ENCODE assay signal across 8 mouse cellular contexts in the genomic region with DNA sequence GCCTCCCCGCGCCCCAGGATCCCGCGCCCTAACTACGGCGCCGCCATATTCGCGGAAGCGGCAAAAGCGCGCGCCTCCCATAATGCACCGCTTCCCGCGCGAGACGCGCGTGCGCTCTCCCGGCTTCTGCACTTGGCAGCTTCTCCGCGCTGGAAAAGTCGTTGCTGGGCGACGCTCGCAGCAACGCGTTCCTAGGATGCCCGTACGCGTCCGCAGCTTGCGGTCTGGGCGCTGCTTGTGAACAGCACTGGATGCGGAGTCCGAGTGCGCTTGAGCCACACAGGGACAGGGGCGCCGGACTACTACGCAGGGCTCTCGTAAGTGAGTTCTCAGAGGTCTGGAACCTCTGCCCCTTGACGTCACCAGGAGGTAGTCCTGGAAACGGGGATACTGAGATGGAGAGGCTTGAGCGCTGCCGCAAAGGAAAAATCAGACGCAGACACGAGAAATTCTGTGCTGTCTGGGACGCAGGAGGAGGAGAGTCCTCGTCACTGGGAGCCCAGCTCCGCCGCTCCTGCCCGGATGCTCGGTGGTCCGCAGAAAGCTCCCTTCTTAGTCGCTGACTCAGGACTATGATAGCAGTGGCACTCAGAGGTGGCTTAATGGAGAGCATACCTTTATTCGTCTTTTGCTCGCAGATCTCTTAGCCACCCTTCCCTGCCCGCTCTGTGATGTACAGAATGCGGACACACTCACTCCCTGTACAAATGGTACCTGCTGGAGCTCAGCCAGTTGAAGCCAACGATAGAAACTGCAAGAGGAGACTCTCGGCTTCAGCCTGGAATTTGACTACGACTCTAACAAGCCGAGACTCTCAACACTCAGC. TPM values are rescaled to one million over a fixed set of nuclear protein-coding genes. Genes with fewer than 3 reads are reported as not detected.
DNase-seq lines count a peak whose midpoint lies in the region; ATAC-seq and TF ChIP-seq lines count a peak whose summit lies in the region.

Tubgcp3 (minus strand) TSS at position 193 of the 826 bp plus-strand sequence.

- H3K4me3 ChIP-seq in bone marrow, adult 2 months (replicated peaks; ENCODE audit: control insufficient read depth, low read depth, low read length): peak within 1 kb of the TSS; percentile 74
- H3K4me3 ChIP-seq in embryonic facial prominence, embryonic 15.5 days (replicated peaks): peak within 1 kb of the TSS; percentile 94
- peak within 1 kb of the TSS; percentile 94 for H3K4me3 ChIP-seq in kidney, embryonic 14.5 days (ENCODE audit: low read length)
- H3K4me3 ChIP-seq in limb, embryonic 15.5 days: peak within 1 kb of the TSS; percentile 96

- no peak for TF ChIP-seq CTCF in bone marrow, adult 2 months (IDR thresholded peaks at IDR 0.05; ENCODE audit: control insufficient read depth, insufficient read depth, low read length)

- H3K9ac ChIP-seq in embryonic facial prominence, embryonic 15.5 days: peak within 1 kb of the TSS; percentile 90
- peak within 1 kb of the TSS; percentile 91 for H3K9ac ChIP-seq in kidney, embryonic 14.5 days (ENCODE audit: low read depth, low read length)
- H3K9ac ChIP-seq in limb, embryonic 15.5 days: peak within 1 kb of the TSS; percentile 88

- 0 out of 2 replicates have a peak, but pooled peaks cover 5% of the 10 kb centered on the region for H3K36me3 ChIP-seq in embryonic facial prominence, embryonic 15.5 days
- no peaks in the 10 kb centered on the region for H3K36me3 ChIP-seq in kidney, embryonic 14.5 days (ENCODE audit: control insufficient read depth, insufficient read depth, low read length)
- 0 out of 2 replicates have a peak, but pooled peaks cover 4% of the 10 kb centered on the region for H3K36me3 ChIP-seq in limb, embryonic 15.5 days

- peak within 1 kb of the TSS; percentile 84 for H3K4me2 ChIP-seq in embryonic facial prominence, embryonic 15.5 days (replicated peaks)
- H3K4me2 ChIP-seq in kidney, embryonic 14.5 days (replicated peaks; ENCODE audit: low read depth, low read length): peak within 1 kb of the TSS; percentile 73
- H3K4me2 ChIP-seq in limb, embryonic 15.5 days: peak within 1 kb of the TSS; percentile 86

- ATAC-seq in embryonic facial prominence, embryonic 15.5 days (ENCODE audit: insufficient number of reproducible peaks, low FRiP score, low TSS enrichment, low read depth): peak; percentile 92
- ATAC-seq in kidney, embryonic 14.5 days (ENCODE audit: low FRiP score, low TSS enrichment): peak; percentile 87
- peak; percentile 84 for ATAC-seq in limb, embryonic 15.5 days (ENCODE audit: insufficient number of reproducible peaks, low FRiP score, low TSS enrichment, low read depth)

- 5% methylated on average over 65 of the region's 65 CpGs for WGBS in bone marrow, adult 2 months
- under 1% methylated on average over 65 of the region's 65 CpGs for WGBS in embryonic facial prominence, embryonic 15.5 days
- WGBS in kidney, embryonic 14.5 days: 1% methylated on average over 65 of the region's 65 CpGs
- under 1% methylated on average over 65 of the region's 65 CpGs for WGBS in limb, embryonic 15.5 days

- peak; percentile 78 for DNase-seq in 416B (ENCODE audit: low read depth)
- peak; percentile 79 to 87 for DNase-seq in heart, adult 9 months (ENCODE audit: low spot score in 2 of 2)
- peak; percentile 55 to 75 for DNase-seq in monocyte, adult 2 months (ENCODE audit: low read depth in 1 of 2, low spot score in 2 of 2)
- peak; percentile 78 to 82 for DNase-seq in spleen, postnatal 36 days (ENCODE audit: low spot score in 2 of 2)

- peaks cover 7% of the 10 kb centered on the region; the same call in 1 of the 2 replicates for H3K27me3 ChIP-seq in embryonic facial prominence, embryonic 15.5 days
- H3K27me3 ChIP-seq in kidney, embryonic 14.5 days (ENCODE audit: control insufficient read depth, insufficient read depth, low read length): no peaks in the 10 kb centered on the region
- H3K27me3 ChIP-seq in limb, embryonic 15.5 days: peaks cover 7% of the 10 kb centered on the region; the same call in 1 of the 2 replicates

- peak; percentile 76; the same call in 1 of the 2 replicates for TF ChIP-seq POLR2A in bone marrow, adult 2 months (IDR thresholded peaks at IDR 0.05; ENCODE audit: borderline replicate concordance, control insufficient read depth, low read depth, low read length)

- peak within 1 kb of the TSS; percentile 53; the same call in 1 of the 2 replicates for H3K27ac ChIP-seq in bone marrow, adult 2 months (ENCODE audit: control insufficient read depth, insufficient read depth, low read depth, low read length, poor library complexity)
- peak within 1 kb of the TSS; percentile 86 for H3K27ac ChIP-seq in embryonic facial prominence, embryonic 15.5 days (replicated peaks)
- peak within 1 kb of the TSS; percentile 65; the same call in 1 of the 2 replicates for H3K27ac ChIP-seq in kidney, embryonic 14.5 days (ENCODE audit: low read depth, low read length)
- peak within 1 kb of the TSS; percentile 86 for H3K27ac ChIP-seq in limb, embryonic 15.5 days

- no peaks in the 10 kb centered on the region for H3K4me1 ChIP-seq in bone marrow, adult 2 months (ENCODE audit: control insufficient read depth, insufficient read depth, low read length)
- peaks cover 18% of the 10 kb centered on the region for H3K4me1 ChIP-seq in embryonic facial prominence, embryonic 15.5 days
- H3K4me1 ChIP-seq in kidney, embryonic 14.5 days (ENCODE audit: control insufficient read depth, insufficient read depth, low read length): peaks cover 9% of the 10 kb centered on the region; the same call in 1 of the 2 replicates
- H3K4me1 ChIP-seq in limb, embryonic 15.5 days: peaks cover 14% of the 10 kb centered on the region

- H3K9me3 ChIP-seq in embryonic facial prominence, embryonic 15.5 days (replicated peaks): no peaks in the 10 kb centered on the region
- no peaks in the 10 kb centered on the region for H3K9me3 ChIP-seq in kidney, embryonic 14.5 days (ENCODE audit: control insufficient read depth, low read length)
- no peaks in the 10 kb centered on the region for H3K9me3 ChIP-seq in limb, embryonic 15.5 days

RNA-seq across cellular contexts. Expression of gene Tubgcp3, which starts in this region (rescaled TPM):
- polyA plus RNA-seq in bone marrow, adult 2 months (2011; ENCODE audit: insufficient read depth, insufficient read length, low replicate concordance, missing spikeins): 45.6 and 65.8 TPM in 2 replicates
- 33.8 and 38.6 TPM in 2 replicates for polyA plus RNA-seq in embryonic facial prominence, embryonic 15.5 days (2015; fragmentation: Nextera tagmentation; extraction: Ambion mirVana)
- polyA plus RNA-seq in kidney, embryonic 14.5 days (2014; fragmentation: Nextera tagmentation; extraction: Ambion mirVana): 33.4 and 52.7 TPM in 2 replicates
- 32.6 and 34.2 TPM in 2 replicates for polyA plus RNA-seq in limb, embryonic 15.5 days (2015; fragmentation: Nextera tagmentation; extraction: Ambion mirVana)

Comparison
In these comparisons a context has a peak if more than half of its experiments do, and no peak if none do; other contexts are left out.
1. Peak in every context shown above with its lines: DNase-seq, ATAC-seq, H3K4me3 ChIP-seq and H3K27ac ChIP-seq.